Mouse (Mus musculus): ENCODE data around the gene Carhsp1.

The Carhsp1 gene

DNA sequence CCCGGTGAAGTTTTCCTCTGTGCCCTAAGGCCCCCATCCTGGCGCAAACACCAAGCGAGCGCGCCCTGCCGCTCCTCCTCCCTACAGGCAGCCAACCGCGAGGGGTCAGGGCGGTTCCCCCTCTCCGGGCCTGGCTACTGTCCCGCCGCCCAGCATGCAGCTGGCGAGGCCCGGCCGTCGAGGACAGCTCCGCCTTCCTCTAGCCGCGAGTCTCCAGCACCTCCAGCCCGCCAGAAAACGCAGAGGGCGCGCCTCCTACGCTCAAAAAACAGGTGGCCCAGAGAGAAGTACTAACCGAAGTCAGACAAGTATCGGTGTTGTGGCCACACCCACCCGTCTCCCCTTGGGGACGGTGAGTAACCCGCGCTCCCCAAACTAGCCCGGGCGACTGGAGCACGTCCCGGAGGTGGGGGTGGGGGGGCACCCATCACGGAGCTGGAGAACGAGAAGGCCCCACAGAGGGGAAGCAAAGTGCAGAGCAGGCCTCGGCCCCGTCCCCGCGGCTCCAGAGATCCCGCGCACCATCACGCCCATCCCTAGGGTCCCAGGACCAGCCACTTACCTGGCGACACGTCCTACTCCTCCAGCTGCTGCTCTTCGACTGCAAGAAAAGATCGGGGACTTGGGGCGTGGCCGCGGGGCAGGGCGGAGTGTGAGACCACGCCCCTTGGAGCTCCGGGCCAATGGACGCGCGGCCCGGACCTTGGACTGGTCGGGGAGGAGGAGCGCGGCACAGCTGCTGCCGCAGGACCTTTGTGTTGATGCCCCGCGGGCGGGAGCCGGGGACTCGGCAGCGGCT is at the start of gene Carhsp1:
Carhsp1 (minus strand) TSS at position 605 of the 799 bp plus-strand sequence.
- peak; percentile 93 for DNase-seq (ENCODE audit: low spot score)

- DNase-seq (ENCODE audit: low spot score) = no peak
Measured at GRCm38 (mm10) chr16:8720447-8720846, 48.5 kb upstream of the Carhsp1 start.

- DNase-seq (ENCODE audit: low spot score) = no peak
Measured at GRCm38 (mm10) chr16:8717744-8718143, 45.8 kb upstream of the Carhsp1 start.

- no peak for DNase-seq (ENCODE audit: low spot score)
Measured at GRCm38 (mm10) chr16:8716300-8716699, 44.3 kb upstream of the Carhsp1 start.

- DNase-seq (ENCODE audit: low spot score) = no peak
Measured at GRCm38 (mm10) chr16:8715513-8716080, 43.6 kb upstream of the Carhsp1 start.

DNA sequence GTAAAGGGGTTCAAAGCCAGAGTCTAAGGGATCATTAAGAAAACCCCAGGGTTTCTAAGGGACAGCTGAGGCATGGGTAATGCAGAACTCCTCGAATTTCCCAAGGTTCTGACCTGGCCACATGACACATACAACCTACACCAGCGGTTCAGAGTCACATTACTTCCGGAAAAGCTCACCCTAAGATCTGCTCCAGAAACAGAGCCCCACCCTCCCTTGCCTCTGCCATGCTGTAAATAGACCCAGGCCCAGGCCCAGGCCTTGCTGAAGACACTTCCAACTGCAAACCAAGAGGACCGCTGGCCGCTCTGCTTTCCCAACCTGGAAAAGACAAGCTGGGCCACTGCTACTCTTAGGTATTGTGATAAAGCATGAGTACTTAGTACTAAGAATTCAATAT is 42.9 kb upstream of the Carhsp1 start:
- DNase-seq (ENCODE audit: low spot score) = no peak

DNA sequence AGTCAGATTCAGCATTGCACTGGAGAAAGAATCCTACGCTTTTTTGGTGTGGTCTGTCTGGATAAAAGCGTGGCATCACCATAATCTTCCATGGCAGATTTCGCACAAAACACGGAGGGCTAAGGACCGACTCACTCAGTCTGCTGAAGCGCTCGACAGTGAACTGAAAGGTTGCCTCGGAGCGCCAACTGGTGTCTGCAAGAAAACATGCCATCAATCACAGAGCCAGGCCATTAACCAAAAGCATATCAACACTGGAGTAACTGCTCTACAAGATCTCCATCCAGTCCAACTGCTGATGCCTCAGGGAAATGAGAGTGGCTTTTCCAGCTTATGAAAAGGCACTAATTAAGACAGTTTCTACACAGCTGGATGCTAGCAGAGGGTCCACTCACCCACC is 40.0 kb upstream of the Carhsp1 start:
- no peak for DNase-seq (ENCODE audit: low spot score)

- no peak for DNase-seq (ENCODE audit: low spot score)
Measured at GRCm38 (mm10) chr16:8700586-8700985, 28.6 kb upstream of the Carhsp1 start.

GRCm38 (mm10) chr16:8699556-8699955 is 27.6 kb upstream of the Carhsp1 start:
- no peak for DNase-seq (ENCODE audit: low spot score)

DNA sequence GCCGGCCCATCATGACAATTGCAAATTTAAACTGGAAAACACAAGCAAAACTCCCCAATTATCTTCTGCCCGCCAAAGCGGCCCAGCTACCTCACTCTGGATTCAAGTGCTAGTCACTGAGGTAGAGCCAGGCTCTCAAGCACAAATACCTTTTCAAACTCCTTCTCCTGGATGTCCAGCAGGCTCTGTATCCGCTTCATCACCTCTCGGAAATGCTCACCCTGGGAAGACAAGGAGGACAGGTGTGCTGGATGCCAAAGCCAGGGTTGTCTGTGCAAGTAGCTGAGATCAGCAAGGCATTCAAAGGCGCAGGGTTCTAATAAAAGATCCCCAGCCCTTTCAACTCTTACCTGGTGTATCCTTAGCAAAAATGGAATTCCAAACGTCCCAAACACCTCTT is 19.3 kb upstream of the Carhsp1 start:
- no peak for DNase-seq (ENCODE audit: low spot score)

DNA sequence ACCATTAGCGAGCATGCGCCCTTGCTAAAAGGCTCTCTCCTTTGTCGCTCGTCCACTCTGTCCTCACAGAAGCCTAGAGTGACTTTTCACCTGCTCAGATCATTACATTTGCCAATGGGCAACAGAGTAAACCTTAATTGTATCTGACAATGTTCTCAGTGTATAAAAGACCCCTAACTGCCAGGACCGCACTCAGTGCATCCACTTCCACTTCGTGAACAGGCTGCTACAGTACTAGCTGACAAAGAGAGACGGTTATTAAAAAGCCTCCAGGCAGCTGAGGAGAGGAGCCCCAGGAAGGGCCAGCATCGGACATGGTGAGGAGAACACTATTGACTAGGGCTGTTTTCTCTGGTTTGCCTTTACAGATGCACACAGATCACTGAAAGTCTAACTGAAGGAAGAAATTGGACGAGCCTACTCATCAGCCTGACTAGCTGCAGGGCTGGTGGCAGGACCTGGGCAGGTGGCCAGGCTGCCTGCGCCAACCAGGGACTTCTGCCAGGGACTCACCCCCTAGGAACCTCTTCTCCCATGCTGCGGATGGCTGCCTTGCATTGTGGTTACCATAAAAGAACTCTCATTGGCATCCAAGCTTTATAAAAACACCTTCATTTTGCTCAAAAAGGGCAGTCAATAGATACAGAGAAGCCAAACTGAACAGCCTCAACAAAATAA is 18.2 kb upstream of the Carhsp1 start:
- no peak for DNase-seq (ENCODE audit: low spot score)

GRCm38 (mm10) chr16:8687559-8688112 is 15.7 kb upstream of the Carhsp1 start:
- no peak for DNase-seq (ENCODE audit: low spot score)

DNA sequence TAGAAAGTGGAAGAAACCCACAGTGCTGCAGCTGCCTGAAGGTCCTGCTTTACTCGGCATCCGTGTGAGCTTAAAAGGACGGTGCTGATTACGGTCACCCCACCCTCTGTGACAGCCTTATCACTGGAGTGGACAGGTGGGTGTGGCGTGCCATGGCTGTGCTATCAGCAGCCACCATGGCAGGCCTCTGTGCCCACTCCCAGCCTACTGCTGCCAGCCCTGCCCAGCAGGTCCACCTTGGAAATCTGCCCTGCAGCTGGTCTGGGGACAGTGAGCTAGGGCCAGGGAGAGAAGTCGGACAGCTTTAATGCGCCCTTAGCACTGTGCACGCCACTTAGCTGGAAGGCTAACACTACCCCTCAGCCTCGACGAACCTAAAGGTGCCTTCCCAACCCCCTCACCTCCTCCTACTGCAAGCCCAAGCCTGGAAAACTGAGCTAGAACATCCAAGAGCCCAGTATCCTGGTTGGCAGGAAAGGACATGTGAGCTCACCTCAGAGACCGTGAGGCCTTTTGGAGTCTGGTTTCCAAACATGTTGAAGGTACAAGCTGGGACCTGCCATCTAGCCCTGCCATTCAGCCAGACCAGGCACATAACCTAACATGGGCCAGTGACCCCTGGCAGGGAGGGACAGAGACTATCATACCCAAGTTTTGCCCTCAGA is 15.0 kb upstream of the Carhsp1 start:
- DNase-seq (ENCODE audit: low spot score) = no peak

- DNase-seq (ENCODE audit: low spot score) = no peak
Measured at GRCm38 (mm10) chr16:8686121-8686870, 14.3 kb upstream of the Carhsp1 start.

GRCm38 (mm10) chr16:8685087-8685486 is 13.1 kb upstream of the Carhsp1 start:
- no peak for DNase-seq (ENCODE audit: low spot score)

- no peak for DNase-seq (ENCODE audit: low spot score)
Measured at GRCm38 (mm10) chr16:8680470-8680869, 8.5 kb upstream of the Carhsp1 start, which contains the start of gene Gm5767. Gene Gm5767, plus strand, starts transcription at chr16:8680770.

- DNase-seq (ENCODE audit: low spot score) = no peak
Measured at GRCm38 (mm10) chr16:8679780-8680179, 7.8 kb upstream of the Carhsp1 start.

- DNase-seq (ENCODE audit: low spot score) = no peak
Measured at GRCm38 (mm10) chr16:8678676-8679075, 6.7 kb upstream of the Carhsp1 start.

DNA sequence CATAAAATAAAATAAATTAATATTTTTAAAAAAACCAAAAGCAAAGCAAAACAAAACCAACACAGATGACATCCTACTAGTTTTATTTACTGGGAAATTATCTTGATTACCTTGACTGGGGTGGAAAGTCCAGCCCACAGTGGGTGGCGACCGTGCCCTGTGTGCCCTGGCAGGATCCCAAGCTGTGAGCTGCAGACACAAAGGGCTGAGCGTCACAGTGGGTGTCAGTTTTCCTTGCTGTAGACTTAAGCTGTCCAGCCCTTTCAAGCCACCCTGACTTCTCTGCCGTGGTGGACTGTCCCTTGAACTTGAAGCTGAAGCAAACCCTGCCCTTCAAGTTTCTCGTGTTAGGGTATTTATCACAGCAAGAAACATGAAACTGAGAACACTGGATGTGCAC is 6.1 kb upstream of the Carhsp1 start:
- DNase-seq (ENCODE audit: low spot score) = peak; percentile 37

DNA sequence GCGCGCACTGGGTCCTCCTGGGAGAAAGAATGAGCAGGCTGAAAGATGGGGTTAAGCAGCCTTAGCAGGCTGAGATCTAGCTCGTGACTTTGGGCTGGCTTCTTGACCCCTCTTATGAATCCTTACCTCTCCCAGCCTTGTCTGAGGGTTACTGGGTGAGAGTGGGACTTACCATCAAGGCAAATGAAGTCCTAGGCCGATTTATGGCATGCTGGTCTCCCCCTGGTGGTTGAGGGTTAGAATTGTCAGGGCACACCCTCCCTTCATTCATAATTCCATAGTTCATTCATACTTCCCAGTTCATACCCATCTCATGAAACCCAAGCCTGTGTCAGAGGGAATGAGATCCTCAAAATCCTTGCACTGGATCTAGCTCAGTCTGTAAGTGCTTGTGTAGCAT is 4.8 kb upstream of the Carhsp1 start:
- no peak for DNase-seq (ENCODE audit: low spot score)

- DNase-seq (ENCODE audit: low spot score) = no peak
Measured at GRCm38 (mm10) chr16:8676228-8676627, 4.3 kb upstream of the Carhsp1 start.

- DNase-seq (ENCODE audit: low spot score) = no peak
Measured at GRCm38 (mm10) chr16:8675559-8675958, 3.6 kb upstream of the Carhsp1 start.

All from ovary, adult 18-20 months (tissue).